Mouse (Mus musculus) heart, postnatal 0 days (tissue): ENCODE data around the gene Cdv3. TPM values are rescaled to one million over a fixed set of nuclear protein-coding genes. Genes with fewer than 3 reads are reported as not detected.
A peak's percentile ranks its signal among the peaks of the same experiment; 100 is the strongest.

Source experiments
- ATAC-seq: fragments of 200-750 bp; cut with Nextera tagmentation; 2 replicates; pipeline ENCODE4 v1.8.0; 2017; ENCODE audit warnings: low read depth, moderate number of reproducible peaks, moderate library complexity; ENCODE audit not compliant: insufficient read depth
- DNase-seq: peaks from one replicate; pipeline ENCODE4 v3.0.0-alpha.2; 2016; ENCODE audit warnings: low spot score
- H3K27ac ChIP-seq: fragments of 300-500 bp; sonication (generic); 2 replicates; pipeline ENCODE4 v1.5.1; 2014; ENCODE audit warnings: low read depth, mild to moderate bottlenecking
- H3K27me3 ChIP-seq: fragments of 300-500 bp; sonication (generic); 2 replicates; pipeline ENCODE4 v1.6.1; 2014; ENCODE audit warnings: low read length, mixed read lengths; ENCODE audit not compliant: control insufficient read depth, insufficient read depth
- H3K36me3 ChIP-seq: fragments of 300-500 bp; sonication (generic); replicated peaks from 2 replicates; pipeline ENCODE4 v1.6.1; 2014; ENCODE audit warnings: low read length, mixed read lengths; ENCODE audit not compliant: control insufficient read depth, insufficient read depth
- H3K4me1 ChIP-seq: fragments of 300-500 bp; sonication (generic); 2 replicates; pipeline ENCODE4 v1.6.1; 2014; ENCODE audit warnings: antibody characterized with exemption; ENCODE audit not compliant: control insufficient read depth, insufficient read depth
- H3K4me2 ChIP-seq: fragments of 300-500 bp; sonication (generic); 2 replicates; pipeline ENCODE4 v1.6.1; 2014; ENCODE audit warnings: low read depth, mild to moderate bottlenecking, low read length, moderate library complexity
- H3K4me3 ChIP-seq: fragments of 300-500 bp; sonication (generic); 2 replicates; pipeline ENCODE4 v1.5.1; 2014; ENCODE audit warnings: low read depth, low read length
- H3K9ac ChIP-seq: fragments of 300-500 bp; sonication (generic); replicated peaks from 2 replicates; pipeline ENCODE4 v1.6.1; 2014; ENCODE audit warnings: low read depth, low read length, mixed read lengths
- H3K9me3 ChIP-seq: fragments of 300-500 bp; sonication (generic); replicated peaks from 2 replicates; pipeline ENCODE4 v1.6.1; 2016; ENCODE audit warnings: low read length; ENCODE audit not compliant: control insufficient read depth
- CTCF ChIP-seq: IDR thresholded peaks from 2 replicates; pipeline ENCODE4 v1.5.1; 2016; ENCODE audit warnings: antibody characterized with exemption, control low read depth, low read depth
- EP300 ChIP-seq: IDR thresholded peaks from 2 replicates; pipeline ENCODE4 v1.6.1; 2016; ENCODE audit warnings: antibody characterized with exemption, low read depth
- WGBS: fragments of 180-500 bp; shearing (Covaris S2); extraction: QIAGEN DNeasy Blood & Tissue Kit; methylation state at CpG from one replicate; pipeline ENCODE4 v1.1.7; 2014; 5-methylcytosine and 5-hydroxymethylcytosine counted together
- polyA plus RNA-seq: library from polyadenylated mRNA; unstranded; fragments of >200 nt; fragmentation: Nextera tagmentation; extraction: Ambion mirVana; gene quantifications from 2 replicates; pipeline ENCODE4 v1.2.1, GENCODE M21; 2015
- total RNA-seq: library from RNA; depleted of rRNA; stranded (reverse); fragments of >200 nt; gene quantifications from 2 replicates; pipeline ENCODE4 v1.2.3, GENCODE M21; 2014; ENCODE audit warnings: low replicate concordance

The Cdv3 gene
- total and polyA plus RNA-seq, 2 experiments from 2014 or later, result 63.0 to 81.1 TPM

DNA sequence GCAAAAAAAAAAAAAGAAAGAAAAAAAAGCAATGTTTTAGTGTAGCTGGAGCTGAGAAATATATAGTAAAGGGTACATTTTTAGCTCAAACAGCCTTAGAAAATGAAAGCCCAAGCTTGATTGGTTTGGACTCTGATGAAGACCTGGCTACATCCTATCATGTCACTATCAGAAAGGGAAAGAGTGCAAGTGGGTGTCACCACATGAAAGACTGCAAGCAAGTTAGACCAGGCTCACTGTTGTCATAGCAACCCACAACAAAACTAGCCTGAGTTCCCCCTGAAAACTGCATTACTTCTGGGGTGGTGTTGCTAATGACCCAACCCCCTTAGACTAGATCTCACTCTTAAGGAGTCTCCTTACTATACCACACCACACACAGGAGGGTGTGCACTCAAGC lies 28.7 kb downstream of the Cdv3 start:
- Histone ChIP-seq H3K4me3 (no peak overlapping the region), H3K27me3 (no peaks in the 10 kb centered on the region), H3K27ac (no peak overlapping the region), H3K9ac (no peak overlapping the region), H3K9me3 (no peaks in the 10 kb centered on the region), H3K4me1 (peaks cover 7% of the 10 kb centered on the region; the same call in 1 of the 2 replicates), H3K4me2 (no peak overlapping the region), H3K36me3 (peaks cover 75% of the 10 kb centered on the region)
- ATAC-seq, result no peak
- DNase-seq, result no peak
- TF ChIP-seq EP300 (no peak), CTCF (no peak)

DNA sequence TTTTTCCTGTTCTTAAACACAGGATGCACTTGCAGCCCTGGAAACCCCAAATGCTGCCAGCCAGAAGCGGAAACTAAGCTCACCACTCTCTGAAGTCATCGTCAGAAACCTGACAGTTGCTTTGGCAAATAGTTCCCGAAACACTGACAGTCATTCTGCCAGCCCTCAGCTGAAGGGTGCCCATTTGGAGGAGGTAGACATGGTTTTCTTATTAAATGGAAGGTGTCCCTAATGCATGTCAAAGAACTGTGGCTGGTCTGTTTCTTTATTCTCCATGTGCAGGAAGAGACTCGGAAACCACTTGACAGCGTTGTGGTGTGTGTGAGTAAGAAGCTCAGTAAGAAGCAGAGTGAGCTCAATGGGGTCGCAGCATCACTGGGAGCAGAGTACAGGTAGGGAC lies 33.0 kb downstream of the Cdv3 start:
- Histone ChIP-seq H3K27ac (no peak overlapping the region), H3K36me3 (peaks cover 68% of the 10 kb centered on the region)

DNA sequence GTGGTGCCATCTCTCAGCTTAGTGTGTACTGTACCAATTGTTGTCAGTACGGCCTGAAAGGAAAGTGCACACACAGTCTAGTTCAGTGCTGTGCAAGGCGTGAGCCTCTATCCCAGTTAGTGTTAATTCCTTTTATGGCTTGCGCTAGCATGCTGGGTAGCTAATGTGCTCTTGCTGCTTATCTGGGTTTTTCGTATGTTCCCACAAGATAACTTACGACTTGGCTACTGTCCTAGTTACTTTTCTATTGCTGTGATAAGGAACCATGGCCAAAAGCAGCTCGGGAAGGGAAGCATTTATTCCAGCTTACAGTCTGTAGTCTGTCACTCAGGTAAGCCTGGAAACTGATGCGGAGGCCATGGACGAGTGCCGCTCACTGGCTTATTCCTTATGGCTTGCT lies 39.2 kb downstream of the Cdv3 start:
- ATAC-seq, result peak; percentile 75
- no peaks in the 10 kb centered on the region for H3K4me1 ChIP-seq
- TF ChIP-seq EP300 (no peak), CTCF (no peak)
- H3K4me2 ChIP-seq, result no peak overlapping the region
- peak overlapping the region; percentile 44; the same call in 1 of the 2 replicates for H3K27ac ChIP-seq
- H3K27me3 ChIP-seq, result no peaks in the 10 kb centered on the region
- no peak overlapping the region for H3K4me3 ChIP-seq
- 0 out of 2 replicates have a peak overlapping the region, but pooled peaks have one; percentile 27 for H3K9ac ChIP-seq
- peak; percentile 64 for DNase-seq
- 28% methylated on average over 9 of the region's 9 CpGs for WGBS
- no peaks in the 10 kb centered on the region for H3K9me3 ChIP-seq
- peaks cover 79% of the 10 kb centered on the region for H3K36me3 ChIP-seq

More for the DNA sequence above, 33.0 kb downstream of the Cdv3 start:
- 69% methylated on average over 6 of the region's 6 CpGs for WGBS
- DNase-seq, result no peak
- Histone ChIP-seq H3K9ac (no peak overlapping the region), H3K27me3 (no peaks in the 10 kb centered on the region), H3K4me3 (no peak overlapping the region), H3K9me3 (no peaks in the 10 kb centered on the region), H3K4me1 (peaks cover 7% of the 10 kb centered on the region; the same call in 1 of the 2 replicates), H3K4me2 (no peak overlapping the region)
- ATAC-seq, result no peak
- no peak for TF ChIP-seq CTCF
- TF ChIP-seq EP300, result no peak

DNA sequence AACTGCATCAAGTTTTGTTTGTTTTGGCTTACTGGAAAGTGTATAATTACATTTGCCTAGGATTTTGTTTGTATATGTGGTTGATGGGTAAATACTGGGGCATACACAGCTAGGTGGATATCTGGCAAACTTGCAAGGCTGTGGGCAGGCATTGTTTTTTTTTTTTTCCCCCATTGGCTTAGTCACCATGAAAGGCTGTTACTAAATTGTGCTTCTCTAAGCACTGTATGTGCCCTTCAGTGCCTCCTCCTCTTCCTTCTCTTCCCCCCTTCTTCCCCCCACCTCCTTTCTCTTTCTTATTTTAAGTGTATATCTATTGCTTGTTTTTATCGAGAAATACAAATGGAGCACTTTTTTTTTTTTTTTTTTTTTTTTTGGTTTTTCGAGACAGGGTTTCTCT lies 41.0 kb downstream of the Cdv3 start:
- no peak for ATAC-seq
- 93% methylated on average over 1 of the region's 2 CpGs for WGBS
- Histone ChIP-seq H3K4me3 (no peak overlapping the region), H3K4me2 (no peak overlapping the region), H3K9ac (no peak overlapping the region), H3K27me3 (no peaks in the 10 kb centered on the region), H3K36me3 (peaks cover 90% of the 10 kb centered on the region), H3K27ac (no peak overlapping the region), H3K4me1 (no peaks in the 10 kb centered on the region), H3K9me3 (no peaks in the 10 kb centered on the region)
- TF ChIP-seq EP300, result no peak
- no peak for TF ChIP-seq CTCF
- DNase-seq, result no peak

DNA sequence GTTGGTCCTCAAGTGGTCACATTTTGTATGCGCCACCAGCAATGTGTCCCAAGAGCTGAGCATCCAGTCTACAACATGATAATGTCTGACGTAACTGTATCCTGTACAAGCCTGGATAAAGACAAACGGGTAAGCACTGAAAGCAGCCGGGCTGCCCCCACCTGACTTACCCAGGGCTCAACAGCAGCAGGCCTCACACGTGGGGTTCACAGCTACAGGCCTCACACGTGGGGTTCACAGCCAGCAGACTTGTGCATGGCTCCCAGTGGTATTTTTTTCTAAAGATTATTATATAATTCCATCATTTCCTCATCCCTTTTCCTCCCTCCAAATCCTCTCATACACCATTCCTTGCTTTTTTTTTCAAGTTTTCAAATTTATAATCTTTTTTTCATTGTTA lies 55.8 kb downstream of the Cdv3 start:
- H3K27me3 ChIP-seq, result no peaks in the 10 kb centered on the region
- H3K4me3 ChIP-seq, result no peak overlapping the region
- TF ChIP-seq EP300 (no peak), CTCF (no peak)
- no peaks in the 10 kb centered on the region for H3K9me3 ChIP-seq
- WGBS, result 88% methylated on average over 6 of the region's 6 CpGs
- H3K4me2 ChIP-seq, result no peak overlapping the region
- no peak for ATAC-seq
- H3K36me3 ChIP-seq, result peaks cover 48% of the 10 kb centered on the region
- H3K9ac ChIP-seq, result no peak overlapping the region
- DNase-seq, result no peak
- no peak overlapping the region for H3K27ac ChIP-seq
- peaks cover 8% of the 10 kb centered on the region; the same call in 1 of the 2 replicates for H3K4me1 ChIP-seq

DNA sequence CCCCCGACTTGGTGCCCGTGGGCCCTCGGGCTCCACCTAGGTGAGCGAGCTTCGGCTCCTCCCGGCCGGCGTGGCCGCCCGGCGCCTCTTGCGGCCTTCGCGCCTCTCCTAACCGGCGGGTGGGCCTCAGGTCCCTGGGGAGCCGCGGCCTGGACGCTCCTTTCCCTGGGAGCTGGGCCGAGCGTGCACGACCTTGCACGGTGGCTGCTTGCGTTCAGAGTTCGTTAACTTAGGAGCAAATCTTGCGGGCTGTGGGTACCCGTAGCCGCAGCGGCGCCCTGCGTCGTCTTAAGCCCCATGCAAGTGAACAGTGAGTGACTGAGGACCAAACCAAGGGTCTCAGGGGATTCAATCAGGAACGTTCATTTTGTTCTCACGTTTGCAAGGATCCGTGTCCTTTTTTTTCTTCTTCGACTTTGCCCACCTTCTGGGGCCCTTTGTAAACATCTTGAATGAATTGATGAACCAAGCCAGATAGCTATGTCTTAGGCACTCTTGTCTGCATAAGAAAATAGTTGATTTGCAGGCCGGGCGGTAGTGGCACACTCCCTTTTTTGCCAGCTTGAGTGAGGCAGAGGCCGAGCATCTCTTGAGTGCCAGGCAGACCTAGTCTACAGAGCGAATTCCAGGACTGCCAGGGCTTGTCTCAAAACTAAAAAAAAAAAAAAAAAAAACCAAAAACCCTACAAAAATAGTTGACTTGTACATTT lies 60.2 kb downstream of the Cdv3 start:
- Histone ChIP-seq H3K27ac (peak overlapping the region; percentile 70), H3K4me1 (peaks cover 15% of the 10 kb centered on the region), H3K9me3 (no peaks in the 10 kb centered on the region), H3K4me3 (peak overlapping the region; percentile 98), H3K4me2 (peak overlapping the region; percentile 92), H3K9ac (peak overlapping the region; percentile 79), H3K36me3 (peaks cover 19% of the 10 kb centered on the region), H3K27me3 (no peaks in the 10 kb centered on the region)
- TF ChIP-seq CTCF (no peak), EP300 (no peak)
- DNase-seq, result no peak
- ATAC-seq, result peak; percentile 59
- WGBS, result under 1% methylated on average over 40 of the region's 40 CpGs
